Mouse (Mus musculus): ENCODE results near the gene Fcgr2b.

DNA sequence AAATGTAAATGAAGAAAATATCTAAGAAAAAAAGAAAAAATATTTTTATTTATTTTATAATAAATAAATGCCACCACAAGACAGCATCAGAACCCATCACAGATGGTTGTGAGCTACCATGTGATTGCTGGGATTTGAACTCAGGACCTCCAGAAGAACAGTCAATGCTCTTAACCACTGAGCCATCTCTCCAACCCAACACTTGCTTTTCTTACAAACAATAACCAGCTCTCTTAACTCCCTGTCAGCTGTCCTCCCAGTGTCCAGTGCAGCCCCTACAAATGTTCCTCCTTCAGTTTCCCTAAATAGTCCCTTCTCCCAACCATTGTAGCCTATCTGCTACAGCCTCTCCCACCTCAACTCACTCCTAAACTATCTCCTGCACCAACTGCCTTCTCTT lies 23.5 kb upstream of the Fcgr2b start:
- TF ChIP-seq POLR2A (IDR thresholded peaks at IDR 0.05; ENCODE audit: control insufficient read depth, extremely low read depth, insufficient read depth, low read length, poor library complexity) (no peak), CTCF (IDR thresholded peaks at IDR 0.05; ENCODE audit: borderline replicate concordance, control insufficient read depth, extremely low read depth, insufficient read depth, low read length, poor library complexity) (no peak)
